Mouse (Mus musculus) layer of hippocampus, adult 2 months (tissue): ENCODE measurements around the gene Cacna1a. TPM values are rescaled to one million over a fixed set of nuclear protein-coding genes. Genes with fewer than 3 reads are reported as not detected.

Experiments
- DNase-seq, 2 experiments: peaks; one replicate each; pipeline ENCODE4 v3.0.0; 2022; ENCODE audit warnings: low spot score in 2 of 2
- H3K27ac ChIP-seq: fragments of 200-600 bp; 2 replicates; pipeline ENCODE4 v1.8.1; 2022
- H3K4me3 ChIP-seq: fragments of 200-600 bp; 2 replicates; pipeline ENCODE4 v1.8.1; 2022; ENCODE audit warnings: mild to moderate bottlenecking
- CTCF ChIP-seq: fragments of 200-600 bp; conservative IDR thresholded peaks from 2 replicates; pipeline ENCODE4 v1.8.1; 2022; ENCODE audit warnings: antibody characterized with exemption, mild to moderate bottlenecking, moderate library complexity
- total RNA-seq, 2 experiments: library from RNA; stranded (reverse); gene quantifications; 2 replicates each; pipeline ENCODE4 v1.2.3; 2021

Cacna1a gene
- total RNA-seq, 2 experiments from 2014 or later: 207 to 219 TPM

DNA sequence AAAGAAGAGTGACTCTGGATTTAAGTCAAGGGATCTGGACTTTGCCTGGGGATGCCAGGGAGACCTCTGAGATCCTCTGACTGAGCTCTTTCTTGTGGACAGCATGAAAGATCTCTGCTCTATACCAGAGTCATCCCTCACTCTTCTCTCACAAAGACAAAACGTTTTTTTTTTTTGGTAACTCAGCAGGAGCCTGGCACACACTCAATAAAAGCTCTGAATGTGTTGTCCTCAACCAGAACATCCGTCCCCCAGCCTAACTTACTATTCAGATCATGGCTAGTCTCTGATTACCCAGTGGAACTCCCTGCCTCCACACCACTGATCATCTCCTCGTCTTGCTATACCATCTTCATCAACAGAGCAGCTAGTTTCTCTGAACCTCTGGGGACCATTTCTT is 296.3 kb downstream of the Cacna1a start:
- Histone ChIP-seq H3K4me3 (no peak overlapping the region), H3K27ac (peak overlapping the region; percentile 97)
- DNase-seq: no peak
- no peak for TF ChIP-seq CTCF

DNA sequence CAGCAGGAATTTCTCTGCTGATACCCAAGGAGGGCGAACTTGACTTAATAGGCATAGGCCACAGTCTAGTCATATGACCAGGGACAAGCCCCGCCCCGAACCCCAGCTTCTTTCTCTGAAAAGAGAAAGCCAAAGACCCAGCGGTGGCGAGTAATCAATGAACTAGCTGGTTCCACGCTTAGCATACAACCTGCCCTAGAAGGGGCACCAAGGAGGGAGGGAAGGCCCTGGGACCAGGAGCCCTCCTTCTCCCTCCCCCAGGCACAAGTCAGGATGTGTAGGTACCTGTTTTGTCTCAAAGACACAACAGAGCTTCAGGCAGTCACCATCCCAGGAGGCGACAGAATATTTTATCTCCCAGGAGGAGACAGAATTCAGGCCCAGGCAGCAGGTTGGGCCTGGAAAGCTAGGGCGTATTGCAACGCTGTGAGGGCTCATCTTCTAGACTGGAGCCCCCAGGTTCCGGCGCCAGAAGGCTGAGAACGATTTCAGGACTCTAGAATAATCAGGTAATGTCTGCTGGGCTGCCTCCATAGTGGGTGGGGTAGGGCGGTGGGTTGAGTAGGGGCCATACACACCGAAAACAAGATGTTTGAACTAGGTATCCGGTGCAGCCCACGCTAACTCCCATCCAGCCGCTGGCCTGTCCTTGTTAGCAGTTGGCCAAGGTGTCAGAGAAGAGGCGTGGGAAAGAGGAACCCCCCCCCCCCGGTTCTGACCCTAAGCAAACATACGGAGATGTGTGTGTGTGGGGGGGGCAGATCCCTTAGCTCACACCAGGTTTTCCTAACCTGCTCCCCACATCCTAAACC is 298.2 kb downstream of the Cacna1a start, which contains the start of gene Trmt1:
Trmt1 (plus strand) TSS at position 117 of the 812 bp plus-strand sequence.
- TF ChIP-seq CTCF: no peak
- no peak for DNase-seq
- H3K27ac ChIP-seq: peak within 1 kb of the TSS; percentile 97
- peak within 1 kb of the TSS; percentile 81 for H3K4me3 ChIP-seq

DNA sequence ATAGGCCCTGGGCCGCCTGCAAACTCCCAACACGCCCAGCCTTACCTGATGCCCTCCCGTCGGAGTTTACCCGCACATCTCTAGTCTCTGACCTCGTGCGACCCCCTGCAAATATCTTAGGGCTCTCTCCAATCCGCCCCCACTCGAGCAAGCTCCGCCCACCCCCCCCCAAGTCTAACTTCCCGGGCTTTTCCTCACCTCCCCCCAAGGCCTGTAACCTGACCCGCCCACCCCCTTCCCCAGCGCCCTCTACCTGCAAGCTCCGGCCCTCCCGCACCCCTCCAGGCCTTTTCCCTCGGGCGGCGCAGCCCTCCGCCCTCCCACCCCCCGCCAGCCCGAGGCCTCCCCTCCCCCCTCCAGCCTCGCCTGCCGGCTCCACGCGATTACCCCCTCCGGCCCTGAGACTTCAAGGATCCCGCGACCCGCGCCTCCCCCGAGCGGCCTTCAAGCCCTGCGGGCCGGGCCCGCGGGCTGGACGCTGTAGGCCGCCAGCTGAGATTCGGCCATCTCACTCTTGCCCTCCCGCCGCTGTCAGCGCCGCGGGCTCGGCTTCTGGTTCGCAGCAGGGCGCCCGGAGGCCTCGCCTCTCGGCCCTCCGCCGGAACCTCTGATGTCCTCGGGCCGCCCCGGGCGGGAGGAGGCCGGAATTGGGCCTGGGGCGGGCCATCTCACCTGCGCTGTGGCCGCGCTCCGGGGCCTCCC is 298.9 kb downstream of the Cacna1a start:
- peak overlapping the region; percentile 97 for H3K27ac ChIP-seq
- no peak for TF ChIP-seq CTCF
- H3K4me3 ChIP-seq: peak overlapping the region; percentile 81
- no peak for DNase-seq

DNA sequence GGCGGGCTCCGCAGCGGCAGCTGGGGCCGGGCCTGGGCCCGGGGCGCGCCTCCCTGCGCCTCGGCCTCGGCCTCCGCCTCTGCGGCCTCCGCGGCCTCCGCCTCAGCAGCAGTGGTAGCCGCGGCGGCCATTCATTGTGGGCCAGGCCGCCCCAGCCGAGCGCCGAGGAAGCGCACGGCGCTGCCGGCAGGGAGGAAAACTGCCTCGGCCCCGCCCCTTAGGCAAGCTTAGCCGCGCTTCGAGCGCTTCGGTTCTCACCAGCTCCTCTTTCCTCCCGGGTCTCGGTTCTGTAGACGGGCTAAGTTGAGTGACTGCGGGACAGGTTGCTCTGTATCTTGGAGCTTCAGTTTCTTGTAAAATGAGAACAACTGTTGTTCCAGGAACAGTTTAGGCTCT is 299.5 kb downstream of the Cacna1a start, which contains the start of gene Nacc1:
Nacc1 (minus strand) TSS at position 158 of the 396 bp plus-strand sequence.
- peak; percentile 85 to 88 for DNase-seq

DNA sequence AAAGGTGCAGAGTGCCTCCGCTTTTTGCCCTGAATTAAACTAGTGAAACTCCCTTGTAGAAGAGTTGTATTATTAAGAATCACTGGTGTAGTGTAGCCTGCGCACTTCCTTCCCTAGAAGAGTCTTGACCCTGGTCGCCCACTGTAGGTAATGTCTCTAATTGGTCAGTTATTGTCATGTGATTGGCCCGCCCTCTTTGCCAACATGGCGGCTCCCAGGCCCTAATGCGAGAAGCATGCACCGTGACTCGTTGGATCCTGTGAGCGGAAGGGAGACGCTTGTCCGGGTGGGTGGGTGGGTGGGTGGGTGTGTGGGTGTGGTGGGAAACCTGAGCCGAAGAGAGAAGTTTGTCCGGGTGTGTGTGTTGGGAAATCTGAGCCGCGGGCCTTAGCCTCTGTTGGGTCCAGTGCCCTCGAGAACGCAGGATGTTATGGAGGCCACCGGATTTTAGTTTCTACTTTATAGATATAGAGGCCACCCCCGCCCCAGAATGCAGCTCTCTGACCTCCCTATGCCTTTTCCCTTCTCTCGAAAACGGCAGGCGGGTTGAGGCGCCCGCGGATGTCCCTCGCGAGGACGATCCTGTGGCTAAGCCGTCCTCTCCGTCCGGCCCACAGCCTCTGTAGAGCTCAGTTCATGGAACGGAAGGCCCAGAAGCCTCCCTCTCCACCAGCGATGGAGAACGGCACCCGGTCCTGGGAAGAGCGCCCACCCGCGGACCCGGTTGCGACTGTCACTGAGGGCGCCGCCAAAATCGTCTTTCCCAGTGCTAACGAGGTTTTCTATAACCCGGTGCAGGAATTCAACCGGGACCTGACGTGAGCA is 301.1 kb downstream of the Cacna1a start:
- Histone ChIP-seq H3K27ac (peak overlapping the region; percentile 69), H3K4me3 (peak overlapping the region; percentile 87)
- TF ChIP-seq CTCF: peak; percentile 55
- DNase-seq: peak; percentile 90 to 92

More for the DNA sequence above, 299.5 kb downstream of the Cacna1a start, which contains the start of gene Nacc1:
- Histone ChIP-seq H3K4me3 (peak within 1 kb of the TSS; percentile 87), H3K27ac (peak within 1 kb of the TSS; percentile 97)
- TF ChIP-seq CTCF: peak; percentile 49

Other genes starting within 250 kb of the Cacna1a start
- 10 to 100 TPM; 53.2 to 57.8 TPM for gene Cc2d1a, start 240.5 kb upstream of the Cacna1a start, total RNA-seq
- 1 to 10 TPM; 2.1 to 2.9 TPM for gene 4930432K21Rik, start 240.4 kb upstream of the Cacna1a start, total RNA-seq
- gene Nanos3, start 203.2 kb upstream of the Cacna1a start, total RNA-seq: 1 to 10 TPM; 2.6 to 5.0 TPM
- gene Zswim4, start 151.4 kb upstream of the Cacna1a start, total RNA-seq: 10 to 100 TPM; 18.0 to 19.3 TPM
- gene D8Ertd738e, start 138.7 kb upstream of the Cacna1a start, total RNA-seq: 100 to 1,000 TPM; 143 to 146 TPM
- gene Mri1, start 131.1 kb upstream of the Cacna1a start, total RNA-seq: 10 to 100 TPM; 19.0 to 21.9 TPM
- gene Ccdc130, start 118.1 kb upstream of the Cacna1a start, total RNA-seq: 10 to 100 TPM; 31.9 to 35.9 TPM